1 mouse cellular context compared by ENCODE assay signal in the genomic region with DNA sequence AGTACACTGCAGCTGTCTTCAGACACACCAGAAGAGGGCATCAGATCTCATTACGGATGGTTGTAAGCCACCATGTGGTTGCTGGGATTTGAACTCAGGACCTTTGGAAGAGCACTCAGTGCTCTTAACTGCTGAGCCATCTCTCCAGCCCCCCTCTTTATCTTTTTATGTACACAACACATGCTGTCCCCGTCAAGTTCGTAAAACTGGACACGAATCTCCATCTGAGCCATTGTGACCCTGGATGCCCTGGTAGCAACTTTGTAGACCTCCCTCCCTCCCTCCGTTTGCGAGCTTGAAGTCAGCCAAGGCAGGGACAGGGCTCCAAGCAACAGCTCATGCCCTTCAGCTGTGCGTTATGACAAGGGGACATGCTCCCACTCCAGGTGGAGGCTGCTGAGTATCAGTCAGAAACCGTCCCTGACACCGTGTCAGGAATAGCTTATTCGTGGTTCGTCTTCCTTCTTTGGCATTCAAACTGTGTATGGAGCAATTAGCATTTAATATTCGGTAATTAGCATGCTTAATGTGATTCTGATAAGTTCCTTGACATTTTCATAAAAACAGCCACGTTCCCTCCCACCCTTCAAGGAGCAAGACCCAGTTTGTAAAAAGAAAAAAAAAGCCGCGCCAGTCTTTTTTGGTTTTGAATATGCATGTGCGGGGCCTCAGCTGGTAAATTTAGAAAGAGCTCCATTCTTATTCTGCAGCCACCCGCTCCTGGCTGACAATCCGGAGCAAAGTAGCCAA.
TF ChIP-seq lines count a peak whose summit lies in the region.

No protein-coding gene starts in this region.

TF ChIP-seq in CH12.LX, 34 proteins besides CTCF, POLR2A, EP300 and RAD21:
- TF ChIP-seq ZNF384 (IDR thresholded peaks at IDR 0.05; ENCODE audit: low read depth, low read length): peak; percentile 95
- TF ChIP-seq SMC3 (IDR thresholded peaks at IDR 0.05; ENCODE audit: low read depth, low read length): no peak
- TF ChIP-seq POLR2AphosphoS2 (IDR thresholded peaks at IDR 0.05; ENCODE audit: low read depth, low read length): no peak; the same call in 1 of the 2 replicates
